Mouse (Mus musculus): Measurements from ENCODE around the gene Wnk1. TPM values are rescaled to one million over a fixed set of nuclear protein-coding genes. Genes with fewer than 3 reads are reported as not detected.
A peak's percentile ranks its signal among the peaks of the same experiment; 100 is the strongest.

Gene Wnk1
- polyA plus RNA-seq, 1 experiment from 2014 or later = 43.4 TPM

GRCm38 (mm10) chr6:119924235-119925005 lies 114.1 kb downstream of the Wnk1 start:
- no peak for ATAC-seq

GRCm38 (mm10) chr6:119922544-119922943 lies 115.9 kb downstream of the Wnk1 start:
- H3K27ac ChIP-seq (ENCODE audit: low read depth, low read length) = no peak overlapping the region
- H3K9me3 ChIP-seq (ENCODE audit: control insufficient read depth, low read length) = no peaks in the 10 kb centered on the region
- no peak overlapping the region for H3K4me2 ChIP-seq (ENCODE audit: low read length)
- H3K4me3 ChIP-seq (ENCODE audit: low read length) = no peak overlapping the region
- no peaks in the 10 kb centered on the region for H3K4me1 ChIP-seq (ENCODE audit: control insufficient read depth, insufficient read depth, low read depth, low read length)
- H3K9ac ChIP-seq (ENCODE audit: low read depth, low read length) = no peak overlapping the region
- no peak for ATAC-seq
- WGBS = 93% methylated on average over 4 of the region's 4 CpGs
- H3K36me3 ChIP-seq (ENCODE audit: control insufficient read depth, insufficient read depth, low read length) = peaks cover 37% of the 10 kb centered on the region
- H3K27me3 ChIP-seq (replicated peaks; ENCODE audit: control insufficient read depth, insufficient read depth, low read length) = no peaks in the 10 kb centered on the region

More at GRCm38 (mm10) chr6:119924235-119925005, 114.1 kb downstream of the Wnk1 start:
- Histone ChIP-seq H3K36me3 (ENCODE audit: control insufficient read depth, insufficient read depth, low read length) (peaks cover 28% of the 10 kb centered on the region), H3K9ac (ENCODE audit: low read depth, low read length) (no peak overlapping the region), H3K27me3 (replicated peaks; ENCODE audit: control insufficient read depth, insufficient read depth, low read length) (no peaks in the 10 kb centered on the region), H3K27ac (ENCODE audit: low read depth, low read length) (no peak overlapping the region), H3K4me1 (ENCODE audit: control insufficient read depth, insufficient read depth, low read depth, low read length) (no peaks in the 10 kb centered on the region), H3K4me2 (ENCODE audit: low read length) (no peak overlapping the region), H3K9me3 (ENCODE audit: control insufficient read depth, low read length) (no peaks in the 10 kb centered on the region), H3K4me3 (ENCODE audit: low read length) (no peak overlapping the region)
- WGBS = 52% methylated on average over 4 of the region's 4 CpGs

- Histone ChIP-seq H3K4me1 (ENCODE audit: control insufficient read depth, insufficient read depth, low read depth, low read length) (no peaks in the 10 kb centered on the region), H3K27ac (ENCODE audit: low read depth, low read length) (no peak overlapping the region), H3K36me3 (ENCODE audit: control insufficient read depth, insufficient read depth, low read length) (peaks cover 37% of the 10 kb centered on the region), H3K9me3 (ENCODE audit: control insufficient read depth, low read length) (no peaks in the 10 kb centered on the region), H3K9ac (ENCODE audit: low read depth, low read length) (no peak overlapping the region), H3K4me3 (ENCODE audit: low read length) (no peak overlapping the region), H3K4me2 (ENCODE audit: low read length) (no peak overlapping the region), H3K27me3 (replicated peaks; ENCODE audit: control insufficient read depth, insufficient read depth, low read length) (no peaks in the 10 kb centered on the region)
- ATAC-seq = no peak
- 91% methylated on average over 3 of the region's 3 CpGs for WGBS
Measured at GRCm38 (mm10) chr6:119922136-119922535, 116.3 kb downstream of the Wnk1 start.

GRCm38 (mm10) chr6:119918561-119919181 lies 119.8 kb downstream of the Wnk1 start:
- H3K9me3 ChIP-seq (ENCODE audit: control insufficient read depth, low read length) = no peaks in the 10 kb centered on the region
- no peaks in the 10 kb centered on the region for H3K4me1 ChIP-seq (ENCODE audit: control insufficient read depth, insufficient read depth, low read depth, low read length)
- WGBS = 86% methylated on average over 16 of the region's 16 CpGs
- H3K4me3 ChIP-seq (ENCODE audit: low read length) = no peak overlapping the region
- peaks cover 25% of the 10 kb centered on the region for H3K36me3 ChIP-seq (ENCODE audit: control insufficient read depth, insufficient read depth, low read length)
- no peaks in the 10 kb centered on the region for H3K27me3 ChIP-seq (replicated peaks; ENCODE audit: control insufficient read depth, insufficient read depth, low read length)
- no peak overlapping the region for H3K27ac ChIP-seq (ENCODE audit: low read depth, low read length)
- no peak overlapping the region for H3K9ac ChIP-seq (ENCODE audit: low read depth, low read length)
- no peak for ATAC-seq
- H3K4me2 ChIP-seq (ENCODE audit: low read length) = no peak overlapping the region

GRCm38 (mm10) chr6:119915710-119916109 lies 122.8 kb downstream of the Wnk1 start:
- no peak overlapping the region for H3K4me3 ChIP-seq (ENCODE audit: low read length)
- ATAC-seq = no peak
- peaks cover 23% of the 10 kb centered on the region for H3K36me3 ChIP-seq (ENCODE audit: control insufficient read depth, insufficient read depth, low read length)
- H3K9ac ChIP-seq (ENCODE audit: low read depth, low read length) = no peak overlapping the region
- H3K27me3 ChIP-seq (replicated peaks; ENCODE audit: control insufficient read depth, insufficient read depth, low read length) = no peaks in the 10 kb centered on the region
- no peaks in the 10 kb centered on the region for H3K9me3 ChIP-seq (ENCODE audit: control insufficient read depth, low read length)
- H3K27ac ChIP-seq (ENCODE audit: low read depth, low read length) = no peak overlapping the region
- H3K4me1 ChIP-seq (ENCODE audit: control insufficient read depth, insufficient read depth, low read depth, low read length) = no peaks in the 10 kb centered on the region
- no peak overlapping the region for H3K4me2 ChIP-seq (ENCODE audit: low read length)
- 96% methylated on average over 5 of the region's 5 CpGs for WGBS

- Histone ChIP-seq H3K9ac (ENCODE audit: low read depth, low read length) (no peak overlapping the region), H3K36me3 (ENCODE audit: control insufficient read depth, insufficient read depth, low read length) (peaks cover 4% of the 10 kb centered on the region), H3K27me3 (replicated peaks; ENCODE audit: control insufficient read depth, insufficient read depth, low read length) (no peaks in the 10 kb centered on the region), H3K27ac (ENCODE audit: low read depth, low read length) (no peak overlapping the region), H3K4me1 (ENCODE audit: control insufficient read depth, insufficient read depth, low read depth, low read length) (no peaks in the 10 kb centered on the region), H3K4me2 (ENCODE audit: low read length) (no peak overlapping the region), H3K4me3 (ENCODE audit: low read length) (no peak overlapping the region), H3K9me3 (ENCODE audit: control insufficient read depth, low read length) (no peaks in the 10 kb centered on the region)
- ATAC-seq = no peak
- WGBS = 74% methylated on average over 5 of the region's 5 CpGs
Measured at GRCm38 (mm10) chr6:119912046-119912445, 126.4 kb downstream of the Wnk1 start.

GRCm38 (mm10) chr6:119905461-119905860 lies 133.0 kb downstream of the Wnk1 start:
- 86% methylated on average over 5 of the region's 5 CpGs for WGBS
- no peak overlapping the region for H3K4me3 ChIP-seq (ENCODE audit: low read length)
- no peak overlapping the region for H3K4me2 ChIP-seq (ENCODE audit: low read length)
- no peaks in the 10 kb centered on the region for H3K9me3 ChIP-seq (ENCODE audit: control insufficient read depth, low read length)
- no peak overlapping the region for H3K27ac ChIP-seq (ENCODE audit: low read depth, low read length)
- no peaks in the 10 kb centered on the region for H3K27me3 ChIP-seq (replicated peaks; ENCODE audit: control insufficient read depth, insufficient read depth, low read length)
- H3K4me1 ChIP-seq (ENCODE audit: control insufficient read depth, insufficient read depth, low read depth, low read length) = peaks cover 6% of the 10 kb centered on the region
- H3K36me3 ChIP-seq (ENCODE audit: control insufficient read depth, insufficient read depth, low read length) = no peaks in the 10 kb centered on the region
- ATAC-seq = no peak
- no peak overlapping the region for H3K9ac ChIP-seq (ENCODE audit: low read depth, low read length)

- Histone ChIP-seq H3K4me2 (ENCODE audit: low read length) (peak overlapping the region; percentile 59), H3K4me1 (ENCODE audit: control insufficient read depth, insufficient read depth, low read depth, low read length) (peaks cover 6% of the 10 kb centered on the region), H3K27ac (ENCODE audit: low read depth, low read length) (peak overlapping the region; percentile 95), H3K4me3 (ENCODE audit: low read length) (peak overlapping the region; percentile 86), H3K36me3 (ENCODE audit: control insufficient read depth, insufficient read depth, low read length) (no peaks in the 10 kb centered on the region), H3K9ac (ENCODE audit: low read depth, low read length) (peak overlapping the region; percentile 93), H3K27me3 (replicated peaks; ENCODE audit: control insufficient read depth, insufficient read depth, low read length) (no peaks in the 10 kb centered on the region), H3K9me3 (ENCODE audit: control insufficient read depth, low read length) (no peaks in the 10 kb centered on the region)
- WGBS = 19% methylated on average over 15 of the region's 15 CpGs
- ATAC-seq = no peak; the same call in 1 of the 2 replicates
Measured at GRCm38 (mm10) chr6:119903081-119903789, 135.2 kb downstream of the Wnk1 start.

Data from hindbrain, embryonic 16.5 days (tissue).